Mouse (Mus musculus): ENCODE data around the gene Hspbap1. TPM values are rescaled to one million over a fixed set of nuclear protein-coding genes. Genes with fewer than 3 reads are reported as not detected.

Hspbap1 gene
- polyA plus RNA-seq, 2 experiments: 12.3 to 12.9 TPM

DNA sequence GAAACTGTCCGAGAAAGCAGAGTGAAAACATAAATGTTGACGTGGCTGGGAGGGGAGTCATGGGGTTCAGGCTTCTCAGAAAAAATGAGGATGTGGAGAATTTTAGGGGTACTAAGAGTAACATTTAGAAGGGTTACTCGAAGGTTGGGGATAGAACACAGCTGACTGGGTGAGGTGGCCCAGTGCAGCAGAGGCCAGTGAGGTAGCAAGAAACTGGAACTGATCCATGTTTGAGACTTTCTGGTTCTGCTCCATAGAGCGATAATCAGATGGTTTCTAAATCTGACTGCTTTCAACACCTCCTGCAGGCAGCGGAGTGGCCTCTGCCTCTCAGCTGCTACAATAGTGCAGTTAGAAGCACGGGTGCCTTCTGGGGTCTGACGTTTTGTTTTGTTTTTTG is 6.6 kb downstream of the Hspbap1 start:
- Histone ChIP-seq H3K4me1 (ENCODE audit: control insufficient read depth, insufficient read depth, low read length) (no peaks in the 10 kb centered on the region), H3K27ac (replicated peaks; ENCODE audit: low read depth, low read length) (no peak overlapping the region), H3K27me3 (ENCODE audit: control insufficient read depth, insufficient read depth, low read length) (no peaks in the 10 kb centered on the region), H3K4me2 (replicated peaks; ENCODE audit: low read depth, low read length, severe bottlenecking) (no peak overlapping the region), H3K9ac (ENCODE audit: low read depth, low read length, severe bottlenecking) (no peak overlapping the region), H3K4me3 (replicated peaks; ENCODE audit: low read length) (no peak overlapping the region), H3K9me3 (ENCODE audit: control insufficient read depth, low read length) (no peaks in the 10 kb centered on the region), H3K36me3 (ENCODE audit: control insufficient read depth, insufficient read depth, low read length) (no peaks in the 10 kb centered on the region)
- no peak for ATAC-seq (ENCODE audit: low FRiP score, low read depth)
- 91% methylated on average over 7 of the region's 7 CpGs for WGBS
- TF ChIP-seq POLR2A (IDR thresholded peaks at IDR 0.05; ENCODE audit: borderline replicate concordance, extremely low read depth, insufficient read depth, insufficient read length): no peak
- DNase-seq (ENCODE audit: low spot score): no peak

DNA sequence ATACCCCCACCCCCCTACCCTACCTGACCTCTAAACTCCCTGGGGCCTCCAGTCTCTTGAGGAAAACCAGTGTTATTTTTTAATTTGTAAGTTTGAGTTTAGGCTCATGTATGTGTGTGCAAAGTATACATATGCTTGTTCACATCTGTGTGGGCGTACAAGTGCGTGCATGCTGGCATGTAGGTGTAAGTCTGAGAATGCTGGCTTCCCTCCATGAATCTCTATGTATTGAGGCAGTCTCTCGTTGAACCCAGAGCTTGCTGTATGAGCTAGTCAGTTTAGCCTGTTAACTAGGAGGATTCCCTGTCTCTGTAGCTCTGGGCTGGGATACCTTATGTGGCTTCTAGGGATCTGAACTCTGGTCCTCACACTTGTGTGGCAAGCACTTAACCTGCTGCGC is 7.6 kb downstream of the Hspbap1 start:
- H3K27me3 ChIP-seq (ENCODE audit: control insufficient read depth, insufficient read depth, low read length): no peaks in the 10 kb centered on the region
- TF ChIP-seq POLR2A (IDR thresholded peaks at IDR 0.05; ENCODE audit: borderline replicate concordance, extremely low read depth, insufficient read depth, insufficient read length): no peak
- H3K4me3 ChIP-seq (replicated peaks; ENCODE audit: low read length): no peak overlapping the region
- no peak for ATAC-seq (ENCODE audit: low FRiP score, low read depth)
- WGBS: 87% methylated on average over 4 of the region's 4 CpGs
- DNase-seq (ENCODE audit: low spot score): no peak
- no peak overlapping the region for H3K27ac ChIP-seq (replicated peaks; ENCODE audit: low read depth, low read length)
- no peak overlapping the region for H3K9ac ChIP-seq (ENCODE audit: low read depth, low read length, severe bottlenecking)
- no peaks in the 10 kb centered on the region for H3K4me1 ChIP-seq (ENCODE audit: control insufficient read depth, insufficient read depth, low read length)
- no peaks in the 10 kb centered on the region for H3K36me3 ChIP-seq (ENCODE audit: control insufficient read depth, insufficient read depth, low read length)
- H3K9me3 ChIP-seq (ENCODE audit: control insufficient read depth, low read length): no peaks in the 10 kb centered on the region
- H3K4me2 ChIP-seq (replicated peaks; ENCODE audit: low read depth, low read length, severe bottlenecking): no peak overlapping the region

DNA sequence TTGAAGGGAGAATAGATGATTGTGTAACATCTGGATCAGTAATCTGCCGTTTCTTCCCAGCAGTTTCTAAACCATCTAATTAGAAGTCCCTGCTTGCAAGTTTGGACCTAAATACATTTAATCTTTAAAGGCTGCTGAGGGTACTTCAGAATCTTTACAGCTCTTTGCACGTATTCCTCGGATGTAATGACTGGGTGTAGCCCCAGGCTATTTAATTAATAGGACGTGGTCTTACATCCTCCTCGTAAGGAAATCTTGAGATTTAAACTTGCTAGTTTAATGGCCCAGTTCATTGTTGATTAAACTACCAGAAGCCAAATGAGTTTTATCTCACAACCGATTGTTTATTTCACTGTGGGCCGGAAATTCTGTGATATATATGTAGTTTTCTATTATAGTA is 9.5 kb downstream of the Hspbap1 start:
- Histone ChIP-seq H3K9me3 (ENCODE audit: control insufficient read depth, low read length) (no peaks in the 10 kb centered on the region), H3K4me2 (replicated peaks; ENCODE audit: low read depth, low read length, severe bottlenecking) (no peak overlapping the region), H3K27ac (replicated peaks; ENCODE audit: low read depth, low read length) (no peak overlapping the region), H3K4me1 (ENCODE audit: control insufficient read depth, insufficient read depth, low read length) (no peaks in the 10 kb centered on the region), H3K36me3 (ENCODE audit: control insufficient read depth, insufficient read depth, low read length) (no peaks in the 10 kb centered on the region), H3K27me3 (ENCODE audit: control insufficient read depth, insufficient read depth, low read length) (no peaks in the 10 kb centered on the region), H3K4me3 (replicated peaks; ENCODE audit: low read length) (no peak overlapping the region), H3K9ac (ENCODE audit: low read depth, low read length, severe bottlenecking) (no peak overlapping the region)
- ATAC-seq (ENCODE audit: low FRiP score, low read depth): no peak
- DNase-seq (ENCODE audit: low spot score): no peak
- 32% methylated on average over 7 of the region's 7 CpGs for WGBS
- no peak for TF ChIP-seq POLR2A (IDR thresholded peaks at IDR 0.05; ENCODE audit: borderline replicate concordance, extremely low read depth, insufficient read depth, insufficient read length)

DNA sequence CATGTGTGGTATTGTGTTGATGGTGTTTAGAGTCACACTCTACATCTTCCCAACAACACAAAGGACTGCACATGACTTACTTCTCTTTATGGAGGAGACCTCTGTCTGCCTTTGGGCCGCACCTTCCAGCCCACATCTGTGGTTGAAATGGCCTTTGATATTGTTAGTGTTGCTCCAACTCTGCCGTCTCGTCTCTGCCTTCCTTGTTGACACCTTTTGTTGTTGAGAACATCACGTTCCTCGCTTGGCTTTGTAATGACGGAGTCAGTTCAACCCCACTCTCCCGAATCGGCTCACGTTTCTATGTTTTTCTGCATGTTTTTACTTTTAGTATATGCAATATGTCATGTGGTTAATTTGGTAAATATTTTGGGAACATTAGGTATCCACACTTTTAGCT is 10.9 kb downstream of the Hspbap1 start:
- H3K36me3 ChIP-seq (ENCODE audit: control insufficient read depth, insufficient read depth, low read length): no peaks in the 10 kb centered on the region
- H3K4me3 ChIP-seq (replicated peaks; ENCODE audit: low read length): no peak overlapping the region
- H3K27ac ChIP-seq (replicated peaks; ENCODE audit: low read depth, low read length): no peak overlapping the region
- 90% methylated on average over 9 of the region's 9 CpGs for WGBS
- TF ChIP-seq POLR2A (IDR thresholded peaks at IDR 0.05; ENCODE audit: borderline replicate concordance, extremely low read depth, insufficient read depth, insufficient read length): no peak
- H3K4me1 ChIP-seq (ENCODE audit: control insufficient read depth, insufficient read depth, low read length): no peaks in the 10 kb centered on the region
- H3K27me3 ChIP-seq (ENCODE audit: control insufficient read depth, insufficient read depth, low read length): no peaks in the 10 kb centered on the region
- H3K9me3 ChIP-seq (ENCODE audit: control insufficient read depth, low read length): no peaks in the 10 kb centered on the region
- no peak overlapping the region for H3K9ac ChIP-seq (ENCODE audit: low read depth, low read length, severe bottlenecking)
- H3K4me2 ChIP-seq (replicated peaks; ENCODE audit: low read depth, low read length, severe bottlenecking): no peak overlapping the region
- DNase-seq (ENCODE audit: low spot score): no peak
- no peak for ATAC-seq (ENCODE audit: low FRiP score, low read depth)

DNA sequence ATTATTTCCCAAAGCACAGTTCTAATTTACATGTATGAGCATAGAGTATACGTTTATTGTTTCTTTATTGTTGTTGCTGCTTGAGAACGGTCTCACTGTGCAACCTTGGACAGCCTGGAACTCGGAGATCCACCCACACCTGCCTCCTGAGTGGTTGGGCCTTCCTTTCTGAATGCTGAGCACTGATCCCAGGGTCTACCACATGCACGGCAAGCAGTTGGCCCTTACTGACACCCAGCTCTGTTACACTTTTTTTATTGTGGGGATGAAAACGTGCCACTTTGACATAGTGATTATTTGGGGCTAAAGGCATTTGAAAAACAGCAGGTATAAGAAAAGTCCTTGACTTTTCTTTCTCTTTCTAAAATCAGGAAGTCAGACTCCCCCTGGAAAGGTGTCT is 11.5 kb downstream of the Hspbap1 start:
- 79% methylated on average over 5 of the region's 5 CpGs for WGBS
- no peaks in the 10 kb centered on the region for H3K36me3 ChIP-seq (ENCODE audit: control insufficient read depth, insufficient read depth, low read length)

More for the DNA sequence above, 11.5 kb downstream of the Hspbap1 start:
- H3K4me2 ChIP-seq (replicated peaks; ENCODE audit: low read depth, low read length, severe bottlenecking): no peak overlapping the region
- H3K9me3 ChIP-seq (ENCODE audit: control insufficient read depth, low read length): no peaks in the 10 kb centered on the region
- H3K9ac ChIP-seq (ENCODE audit: low read depth, low read length, severe bottlenecking): no peak overlapping the region
- TF ChIP-seq POLR2A (IDR thresholded peaks at IDR 0.05; ENCODE audit: borderline replicate concordance, extremely low read depth, insufficient read depth, insufficient read length): no peak
- no peaks in the 10 kb centered on the region for H3K27me3 ChIP-seq (ENCODE audit: control insufficient read depth, insufficient read depth, low read length)
- H3K27ac ChIP-seq (replicated peaks; ENCODE audit: low read depth, low read length): no peak overlapping the region
- no peaks in the 10 kb centered on the region for H3K4me1 ChIP-seq (ENCODE audit: control insufficient read depth, insufficient read depth, low read length)
- DNase-seq (ENCODE audit: low spot score): no peak
- no peak for ATAC-seq (ENCODE audit: low FRiP score, low read depth)
- no peak overlapping the region for H3K4me3 ChIP-seq (replicated peaks; ENCODE audit: low read length)

All from limb, embryonic 14.5 days (tissue).